Mouse (Mus musculus) gastrocnemius, adult 2 months (tissue): ENCODE measurements around the gene Mxra7. TPM values are rescaled to one million over a fixed set of nuclear protein-coding genes. Genes with fewer than 3 reads are reported as not detected.

Source experiments
- DNase-seq: peaks from one replicate; pipeline ENCODE4 v3.0.0; 2022
- H3K27ac ChIP-seq: fragments of 200-600 bp; 2 replicates; pipeline ENCODE4 v1.8.1; 2022; ENCODE audit warnings: mild to moderate bottlenecking
- H3K4me3 ChIP-seq: fragments of 200-600 bp; 2 replicates; pipeline ENCODE4 v1.8.1; 2022; ENCODE audit warnings: mild to moderate bottlenecking, moderate library complexity
- CTCF ChIP-seq: fragments of 200-600 bp; IDR thresholded peaks from 2 replicates; pipeline ENCODE4 v1.8.1; 2022; ENCODE audit warnings: antibody characterized with exemption, mild to moderate bottlenecking, moderate library complexity
- intact Hi-C: fragments of 180-260 bp; cut with DNase I; formaldehyde crosslinking; loops from one replicate; pipeline ENCODE4 v1.15.1; 2025
- long read RNA-seq, 2 experiments: library from polyadenylated mRNA; stranded (forward); transcript quantifications; one replicate each; pipeline ENCODE4 v2.0.0; 2021
- total RNA-seq, 2 experiments: library from RNA; stranded (reverse); gene quantifications; 2 replicates each; pipeline ENCODE4 v1.2.3; 2021

Gene Mxra7
- total RNA-seq = 10 to 100 TPM in 1 of 2 experiments, 1 to 10 TPM in 1; 6.7 to 12.7 TPM
- long read RNA-seq, experiment 1, transcript Mxra7-201 (4 exons, 2,063 nt) = major isoform, 12 of 25 reads
- long read RNA-seq, experiment 1, partial matches to known transcripts = 0 of 25 reads
- long read RNA-seq, experiment 1, other reads (novel, unspliced or antisense) = 8 of 25 reads
- long read RNA-seq, experiment 2, partial matches to known transcripts = 0 of 6 reads
- long read RNA-seq, experiment 2, other reads (novel, unspliced or antisense) = 2 of 6 reads

DNA sequence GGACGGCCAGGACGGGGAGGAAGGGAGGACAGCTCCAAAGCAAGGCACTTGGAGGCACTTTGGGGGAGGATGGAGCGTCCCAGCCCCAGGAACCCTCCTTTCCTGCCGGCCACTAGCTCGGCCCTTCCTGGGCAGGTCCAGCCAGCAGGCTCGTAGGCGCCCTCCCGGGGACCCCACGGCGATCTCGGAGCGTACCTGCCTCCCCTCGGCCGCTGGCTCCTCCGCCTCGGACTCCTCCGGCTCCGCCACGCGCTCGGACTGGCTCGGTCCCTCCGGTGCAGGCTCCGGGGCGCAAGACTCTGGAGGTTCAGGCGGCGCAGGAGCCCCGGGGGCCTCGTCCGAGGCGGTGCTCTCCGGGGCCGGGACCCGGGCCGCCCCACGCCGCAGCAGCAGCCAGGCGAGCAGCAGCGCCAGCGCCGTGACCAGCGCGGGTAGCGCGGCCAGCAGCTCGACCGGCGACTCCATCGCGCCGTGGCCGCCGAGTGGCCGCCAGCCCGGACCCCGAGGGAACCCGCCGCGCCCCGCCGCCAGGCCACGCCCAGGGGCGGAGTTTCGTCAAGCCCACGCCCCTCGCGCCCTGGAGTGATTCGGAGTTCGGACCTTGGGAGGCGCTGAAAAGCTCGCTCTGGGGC lies at the start of gene Mxra7:
TSS of gene Mxra7 (minus strand) at position 513 of the 632 bp plus-strand sequence.
- intact Hi-C loops = no loop called here
- DNase-seq = peak; percentile 91
- peak; percentile 11; the same call in 1 of the 2 replicates for TF ChIP-seq CTCF
- peak within 1 kb of the TSS; percentile 91 for H3K27ac ChIP-seq
- peak within 1 kb of the TSS; percentile 86 for H3K4me3 ChIP-seq

- TF ChIP-seq CTCF = no peak
- Histone ChIP-seq H3K4me3 (no peak overlapping the region), H3K27ac (no peak overlapping the region)
- intact Hi-C loops = no loop called here
- DNase-seq = no peak
Observed at GRCm38 (mm10) chr11:116873987-116874386, 46.1 kb upstream of the Mxra7 start.

DNA sequence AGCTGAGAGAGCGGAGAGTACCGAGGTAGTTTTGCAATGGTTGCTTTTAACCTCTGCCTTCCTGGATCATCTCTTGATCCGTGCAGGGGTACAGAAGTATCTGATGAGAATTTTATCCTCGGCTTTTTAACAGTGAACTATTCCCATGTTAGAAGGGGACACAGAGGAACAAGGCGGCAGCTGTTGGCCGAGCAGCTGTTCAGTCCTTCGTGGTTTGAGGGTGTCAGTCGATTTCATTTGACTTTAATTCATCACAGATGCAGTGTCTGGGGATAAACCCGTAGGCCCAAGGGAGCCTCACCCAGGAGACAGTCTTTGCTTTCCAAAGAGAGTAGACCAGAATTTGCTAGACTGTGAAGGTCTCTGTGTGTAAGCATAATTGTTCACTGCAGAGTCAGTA lies 43.7 kb upstream of the Mxra7 start:
- H3K4me3 ChIP-seq = no peak overlapping the region
- no peak for DNase-seq
- no peak for TF ChIP-seq CTCF
- intact Hi-C loops = no loop called here
- H3K27ac ChIP-seq = no peak overlapping the region

DNA sequence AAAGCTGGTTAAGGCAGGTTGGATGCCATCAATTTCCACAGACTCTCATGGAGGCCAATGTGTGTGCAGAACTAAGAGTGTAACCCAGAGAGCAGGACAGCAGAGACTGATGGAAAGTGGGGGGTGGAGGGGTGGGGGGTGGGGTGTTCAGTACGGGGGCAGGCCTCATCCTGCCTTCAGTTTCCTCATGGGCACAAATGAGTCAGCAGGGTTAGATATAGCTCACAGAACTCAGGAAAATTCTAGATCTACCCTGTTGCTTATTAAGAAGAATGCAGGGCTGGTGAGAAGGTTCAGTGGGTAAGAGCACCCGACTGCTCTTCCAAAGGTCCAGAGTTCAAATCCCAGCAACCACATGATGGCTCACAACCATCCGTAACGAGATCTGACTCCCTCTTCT lies 41.8 kb upstream of the Mxra7 start:
- H3K4me3 ChIP-seq = no peak overlapping the region
- intact Hi-C loops = loop anchor here (10.0 kb wide), 1 partner anchor 305 kb away; no protein-coding TSS in a partner anchor
- no peak overlapping the region for H3K27ac ChIP-seq
- no peak for DNase-seq
- TF ChIP-seq CTCF = no peak

DNA sequence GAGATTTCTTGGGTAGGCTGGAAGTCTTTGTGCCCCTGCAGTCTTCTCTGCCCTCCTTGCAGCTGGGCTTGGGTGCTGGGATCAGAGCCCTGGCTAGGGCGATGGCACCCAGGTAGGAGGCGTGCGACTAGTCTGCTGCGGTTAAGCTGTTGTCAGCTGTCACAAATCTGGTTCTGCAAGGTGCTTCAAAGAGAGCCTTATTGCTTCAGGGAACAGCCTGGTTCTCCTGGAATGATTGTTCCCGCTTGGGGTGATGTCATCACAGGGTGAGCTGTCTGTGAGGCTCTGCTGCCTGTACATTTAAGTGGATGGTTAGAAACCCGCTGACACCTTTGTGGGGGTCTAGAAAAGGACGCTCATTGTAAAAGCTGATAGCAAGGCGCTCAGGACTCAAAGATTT lies 41.4 kb upstream of the Mxra7 start:
- no peak for TF ChIP-seq CTCF
- H3K27ac ChIP-seq = no peak overlapping the region
- intact Hi-C loops = loop anchor here (10.0 kb wide), 1 partner anchor 306 kb away; no protein-coding TSS in a partner anchor

GRCm38 (mm10) chr11:116868129-116868528 lies 40.3 kb upstream of the Mxra7 start:
- peak overlapping the region; percentile 69 for H3K27ac ChIP-seq
- DNase-seq = peak; percentile 82
- H3K4me3 ChIP-seq = no peak overlapping the region
- intact Hi-C loops = loop anchor here (10.0 kb wide), 1 partner anchor 307 kb away; no protein-coding TSS in a partner anchor
- TF ChIP-seq CTCF = no peak

More for the DNA sequence above, 41.4 kb upstream of the Mxra7 start:
- DNase-seq = no peak
- H3K4me3 ChIP-seq = peak overlapping the region; percentile 21; the same call in 1 of the 2 replicates

DNA sequence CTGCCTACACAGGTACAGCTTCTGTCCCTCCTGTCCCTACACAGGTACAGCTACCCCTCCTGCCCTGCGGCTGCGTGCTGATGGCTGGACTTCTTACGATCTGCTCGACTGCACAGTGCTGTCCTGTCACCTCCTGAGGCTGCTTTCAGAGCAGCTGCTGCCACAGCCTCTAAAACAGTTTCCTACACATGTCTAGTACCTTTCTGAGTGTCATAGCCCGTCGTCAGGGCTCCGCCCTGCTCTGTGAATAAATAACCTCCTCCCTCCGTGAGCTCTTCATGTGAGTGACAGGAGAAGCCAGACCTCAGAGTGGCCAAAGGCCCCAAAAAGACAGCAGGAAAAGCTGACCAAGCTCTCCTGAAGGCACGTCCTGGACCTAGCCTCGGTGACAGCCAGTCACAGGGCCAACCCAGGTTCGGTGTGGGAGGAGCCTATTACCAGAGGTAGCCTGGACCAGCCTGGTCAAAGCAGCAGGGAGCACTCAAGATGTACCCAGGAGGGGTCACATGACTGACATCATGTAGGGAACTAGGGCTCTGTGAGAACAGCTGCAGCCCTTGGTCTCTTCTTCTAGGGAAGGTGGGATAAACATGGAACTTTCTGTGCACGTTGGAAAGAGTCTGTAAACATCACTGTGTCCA lies 38.2 kb upstream of the Mxra7 start:
- intact Hi-C loops = loop anchor here (10.0 kb wide), 1 partner anchor 309 kb away; no protein-coding TSS in a partner anchor

GRCm38 (mm10) chr11:116864444-116864843 lies 36.6 kb upstream of the Mxra7 start:
- no peak for DNase-seq
- no peak overlapping the region for H3K4me3 ChIP-seq
- intact Hi-C loops = loop anchor here (10.0 kb wide), 1 partner anchor 310 kb away; no protein-coding TSS in a partner anchor
- TF ChIP-seq CTCF = no peak
- peak overlapping the region; percentile 12; the same call in 1 of the 2 replicates for H3K27ac ChIP-seq

More for the DNA sequence above, 38.2 kb upstream of the Mxra7 start:
- TF ChIP-seq CTCF = no peak
- Histone ChIP-seq H3K4me3 (no peak overlapping the region), H3K27ac (no peak overlapping the region)
- DNase-seq = no peak

GRCm38 (mm10) chr11:116857183-116857850 lies 29.5 kb upstream of the Mxra7 start:
- H3K4me3 ChIP-seq = no peak overlapping the region
- intact Hi-C loops = no loop called here
- no peak for DNase-seq
- TF ChIP-seq CTCF = no peak
- no peak overlapping the region for H3K27ac ChIP-seq

- intact Hi-C loops = no loop called here
- no peak for TF ChIP-seq CTCF
- no peak for DNase-seq
- Histone ChIP-seq H3K27ac (peak overlapping the region; percentile 99), H3K4me3 (peak overlapping the region; percentile 93)
Observed at GRCm38 (mm10) chr11:116854279-116854678, 26.4 kb upstream of the Mxra7 start.

GRCm38 (mm10) chr11:116853512-116853928 lies 25.7 kb upstream of the Mxra7 start:
- Histone ChIP-seq H3K4me3 (peak overlapping the region; percentile 93), H3K27ac (peak overlapping the region; percentile 99)
- DNase-seq = peak; percentile 99
- intact Hi-C loops = no loop called here
- TF ChIP-seq CTCF = no peak

GRCm38 (mm10) chr11:116852891-116853511 lies 25.2 kb upstream of the Mxra7 start, which contains the start of gene Srsf2:
Srsf2 (minus strand) TSS chr11:116853094.
- intact Hi-C loops = loop anchor here (1.0 kb wide), 1 partner anchor 10 kb away; the partner anchor contains the start of genes Jmjd6 and Mettl23
- peak within 1 kb of the TSS; percentile 93 for H3K4me3 ChIP-seq
- TF ChIP-seq CTCF = no peak
- peak; percentile 97 for DNase-seq
- peak within 1 kb of the TSS; percentile 99 for H3K27ac ChIP-seq
